Mouse (Mus musculus) granulocyte monocyte progenitor cell, adult 5-6 weeks (primary cell): ENCODE measurements around the gene Serpinf1. TPM values are rescaled to one million over a fixed set of nuclear protein-coding genes. Genes with fewer than 3 reads are reported as not detected.
A peak's percentile ranks its signal among the peaks of the same experiment; 100 is the strongest.
"Not testable (repeated sequence)": the region's sequence is repeated elsewhere in the genome, so short reads cannot be mapped to it uniquely, and the experiment has no call there.

Experiments used
- ATAC-seq: replicated peaks from 2 replicates; pipeline ENCODE4 v1.8.0; 2016; ENCODE audit warnings: mild to moderate bottlenecking, moderate TSS enrichment, inconsistent platforms; ENCODE audit not compliant: poor library complexity, severe bottlenecking
- total RNA-seq, 2 experiments: library from RNA; stranded (forward) in 1 of 2; stranded (reverse) in 1 of 2; fragments of 200-712, 200-1000 nt in 1 of 2; fragments of >200 nt in 1 of 2; fragmentation: Nextera tagmentation in 1 of 2; gene quantifications; 2 replicates each; pipeline ENCODE4 v1.2.3; 2014 to 2017

The Serpinf1 gene
- total RNA-seq, 2 experiments from 2014 or later, result 84.8 to 117 TPM

GRCm38 (mm10) chr11:75383529-75383928 is 39.0 kb downstream of the Serpinf1 start:
- peak; percentile 58 for ATAC-seq

GRCm38 (mm10) chr11:75378786-75379185 is 43.7 kb downstream of the Serpinf1 start:
- not testable (repeated sequence) for ATAC-seq

- peak; percentile 68 for ATAC-seq
Measured at GRCm38 (mm10) chr11:75377125-75377524, 45.4 kb downstream of the Serpinf1 start.

Other genes with a start within 250 kb of the Serpinf1 start
- 17.1 and 20.1 TPM in 2 replicates for gene Ovca2, start 243.9 kb downstream of the Serpinf1 start, total RNA-seq (2014; fragmentation: Nextera tagmentation)
- gene Ovca2, start 243.9 kb downstream of the Serpinf1 start, total RNA-seq (2017), result 16.1 and 16.4 TPM in 2 replicates
- 7.6 and 17.1 TPM in 2 replicates for gene Dph1, start 231.5 kb downstream of the Serpinf1 start, total RNA-seq (2014; fragmentation: Nextera tagmentation)
- gene Dph1, start 231.5 kb downstream of the Serpinf1 start, total RNA-seq (2017), result 8.9 and 10.6 TPM in 2 replicates
- gene Rtn4rl1, start 228.9 kb downstream of the Serpinf1 start, total RNA-seq (2014; fragmentation: Nextera tagmentation), result 0.37 and 1.0 TPM in 2 replicates
- 0.15 TPM in 1 of 2 replicates, not detected in the other for gene Rtn4rl1, start 228.9 kb downstream of the Serpinf1 start, total RNA-seq (2017)
- gene Rpa1, start 74.4 kb downstream of the Serpinf1 start, total RNA-seq (2014; fragmentation: Nextera tagmentation), result 86.4 and 106 TPM in 2 replicates
- 200 and 207 TPM in 2 replicates for gene Rpa1, start 74.4 kb downstream of the Serpinf1 start, total RNA-seq (2017)
- 11.7 and 12.6 TPM in 2 replicates for gene Smyd4, start 74.3 kb downstream of the Serpinf1 start, total RNA-seq (2014; fragmentation: Nextera tagmentation)
- gene Smyd4, start 74.3 kb downstream of the Serpinf1 start, total RNA-seq (2017), result 11.2 and 12.3 TPM in 2 replicates
- gene Serpinf2, start 16.9 kb upstream of the Serpinf1 start, total RNA-seq (2014; fragmentation: Nextera tagmentation), result not detected in 2 replicates
- not detected in 2 replicates for gene Serpinf2, start 16.9 kb upstream of the Serpinf1 start, total RNA-seq (2017)
- gene Wdr81, start 32.0 kb upstream of the Serpinf1 start, total RNA-seq (2014; fragmentation: Nextera tagmentation), result 10.2 and 15.6 TPM in 2 replicates
- gene Wdr81, start 32.0 kb upstream of the Serpinf1 start, total RNA-seq (2017), result 4.4 and 5.1 TPM in 2 replicates
- 12.1 and 30.0 TPM in 2 replicates for gene Tlcd2, start 39.0 kb upstream of the Serpinf1 start, total RNA-seq (2014; fragmentation: Nextera tagmentation)
- 14.1 and 23.2 TPM in 2 replicates for gene Tlcd2, start 39.0 kb upstream of the Serpinf1 start, total RNA-seq (2017)
- gene Prpf8, start 64.1 kb upstream of the Serpinf1 start, total RNA-seq (2014; fragmentation: Nextera tagmentation), result 154 and 174 TPM in 2 replicates
- gene Prpf8, start 64.1 kb upstream of the Serpinf1 start, total RNA-seq (2017), result 115 and 127 TPM in 2 replicates
- 0.17 TPM in 1 of 2 replicates, not detected in the other for gene Rilp, start 87.4 kb upstream of the Serpinf1 start, total RNA-seq (2014; fragmentation: Nextera tagmentation)
- gene Rilp, start 87.4 kb upstream of the Serpinf1 start, total RNA-seq (2017), result 0.22 TPM in 1 of 2 replicates, not detected in the other
- gene Scarf1, start 90.8 kb upstream of the Serpinf1 start, total RNA-seq (2014; fragmentation: Nextera tagmentation), result 2.0 and 3.8 TPM in 2 replicates
- 2.3 and 3.4 TPM in 2 replicates for gene Scarf1, start 90.8 kb upstream of the Serpinf1 start, total RNA-seq (2017)
- gene Slc43a2, start 109.0 kb upstream of the Serpinf1 start, total RNA-seq (2014; fragmentation: Nextera tagmentation), result 12.7 and 20.1 TPM in 2 replicates
- gene Slc43a2, start 109.0 kb upstream of the Serpinf1 start, total RNA-seq (2017), result 6.2 and 7.3 TPM in 2 replicates
- 141 and 143 TPM in 2 replicates for gene Pitpna, start 165.4 kb upstream of the Serpinf1 start, total RNA-seq (2014; fragmentation: Nextera tagmentation)
- gene Pitpna, start 165.4 kb upstream of the Serpinf1 start, total RNA-seq (2017), result 58.0 and 74.5 TPM in 2 replicates
- gene Inpp5k, start 208.3 kb upstream of the Serpinf1 start, total RNA-seq (2014; fragmentation: Nextera tagmentation), result 37.3 and 40.0 TPM in 2 replicates
- 26.0 and 35.6 TPM in 2 replicates for gene Inpp5k, start 208.3 kb upstream of the Serpinf1 start, total RNA-seq (2017)
- gene Myo1c, start 227.8 kb upstream of the Serpinf1 start, total RNA-seq (2014; fragmentation: Nextera tagmentation), result 21.2 and 22.1 TPM in 2 replicates
- 9.7 and 14.8 TPM in 2 replicates for gene Myo1c, start 227.8 kb upstream of the Serpinf1 start, total RNA-seq (2017)